Mouse (Mus musculus): Measurements from ENCODE around the gene Prkg1. TPM values are rescaled to one million over a fixed set of nuclear protein-coding genes. Genes with fewer than 3 reads are reported as not detected.
A peak's percentile ranks its signal among the peaks of the same experiment; 100 is the strongest.

Gene Prkg1
- total RNA-seq (2021) = 10 to 100 TPM in 1 of 2 experiments, 1 to 10 TPM in 1; 8.2 to 13.4 TPM
- long read RNA-seq, experiment 1, partial matches to known transcripts = 0 of 4 reads
- long read RNA-seq, experiment 1, other reads (novel, unspliced or antisense) = 4 of 4 reads
- long read RNA-seq, experiment 2, partial matches to known transcripts = 0 of 6 reads
- long read RNA-seq, experiment 2, other reads (novel, unspliced or antisense) = 6 of 6 reads

DNA sequence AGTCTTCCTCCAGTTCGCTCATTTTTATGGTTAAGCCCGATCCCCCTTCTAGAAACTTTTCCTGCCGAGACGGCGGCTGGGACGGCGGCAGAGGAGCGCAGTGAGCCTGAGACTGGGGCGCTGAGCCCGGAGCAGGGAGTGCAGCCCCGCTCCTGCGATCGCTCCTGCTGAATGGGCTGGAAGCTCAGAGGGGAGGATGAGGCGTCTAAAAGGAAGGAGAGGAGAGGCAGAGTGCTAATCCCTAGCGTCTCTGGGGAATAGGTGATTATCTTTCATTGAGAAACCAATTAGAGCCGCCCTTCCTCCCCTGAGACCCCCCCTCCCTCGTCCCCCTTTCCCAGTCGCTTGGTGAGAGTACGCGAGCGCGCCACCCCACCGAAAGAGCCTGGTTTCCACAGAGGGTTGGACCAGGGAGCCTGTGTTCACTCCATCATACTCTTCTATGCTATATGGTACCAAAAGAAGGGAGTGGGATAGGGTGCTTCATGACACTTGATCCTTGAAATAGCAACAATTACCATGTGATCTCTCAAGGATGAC lies at the start of gene Prkg1:
Prkg1 (minus strand) TSS at position 233 of the 540 bp plus-strand sequence.
- DNase-seq = peak; percentile 35

DNA sequence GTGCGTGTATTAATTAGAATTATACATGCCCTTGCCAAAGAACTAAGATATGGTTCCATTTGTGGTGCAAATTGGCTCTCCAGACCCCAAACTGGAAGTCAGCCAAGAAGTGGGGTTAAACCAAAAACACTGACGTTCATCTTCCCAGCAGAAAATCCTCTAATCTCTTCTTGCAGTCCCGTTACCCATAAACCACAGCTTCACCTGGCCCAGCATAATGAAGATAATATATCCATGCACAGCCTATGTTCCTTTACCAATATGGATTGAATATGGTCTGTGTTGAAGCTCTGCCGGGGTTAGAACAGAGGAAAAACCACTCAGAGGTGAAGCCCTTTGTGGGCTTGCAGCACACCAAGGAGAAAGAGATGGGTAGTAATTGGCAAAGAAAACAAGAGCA lies 48.3 kb upstream of the Prkg1 start:
- DNase-seq = no peak

- DNase-seq = no peak
Measured at GRCm38 (mm10) chr19:31811371-31811770, 46.5 kb upstream of the Prkg1 start.

DNA sequence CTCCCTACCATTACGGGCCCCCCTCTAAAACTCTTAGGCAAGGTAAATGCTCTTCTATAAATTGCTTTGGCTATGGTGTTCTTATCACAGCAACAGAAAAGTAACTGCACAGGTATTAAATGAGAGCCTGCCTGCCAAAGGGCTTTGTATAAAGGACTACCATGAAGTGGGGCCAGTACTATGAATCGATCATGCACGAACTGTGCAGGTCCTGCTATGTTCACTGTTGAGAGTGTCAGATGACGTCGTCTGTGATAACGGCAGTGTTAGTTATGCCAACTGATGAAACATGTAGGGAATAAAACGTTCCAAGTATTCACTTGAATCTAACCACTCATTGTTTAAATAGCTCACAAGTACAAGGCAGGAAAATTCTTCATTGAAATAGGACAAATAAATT lies 40.6 kb upstream of the Prkg1 start:
- no peak for DNase-seq

DNA sequence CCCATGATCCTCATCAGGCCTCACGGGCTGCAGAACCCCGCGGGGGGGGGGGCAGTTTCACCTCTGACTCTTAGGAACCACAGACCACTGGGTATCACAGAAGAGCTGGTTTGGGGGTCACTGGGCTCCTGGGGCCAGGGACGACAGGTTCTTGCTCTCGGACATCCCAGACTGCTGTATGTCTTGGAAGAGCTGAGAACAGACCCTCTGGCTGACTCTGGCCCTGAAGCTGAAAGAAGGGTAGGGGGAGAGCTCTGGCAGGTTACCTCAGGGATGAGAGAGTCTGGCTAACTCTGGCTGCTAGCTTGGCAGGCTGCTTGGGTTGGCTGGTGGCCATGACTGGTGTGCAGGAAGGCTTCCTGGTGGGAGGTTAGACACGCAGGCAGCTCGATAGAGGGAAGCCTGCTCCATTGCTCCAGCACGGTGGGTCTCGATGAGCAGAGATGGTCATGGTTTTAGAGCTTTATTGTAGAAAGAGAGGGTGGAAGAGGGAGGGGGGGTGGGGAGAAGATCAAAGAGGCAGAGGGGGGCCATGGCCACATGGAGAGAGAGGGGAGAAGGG lies 30.7 kb upstream of the Prkg1 start:
- DNase-seq = peak; percentile 7

DNA sequence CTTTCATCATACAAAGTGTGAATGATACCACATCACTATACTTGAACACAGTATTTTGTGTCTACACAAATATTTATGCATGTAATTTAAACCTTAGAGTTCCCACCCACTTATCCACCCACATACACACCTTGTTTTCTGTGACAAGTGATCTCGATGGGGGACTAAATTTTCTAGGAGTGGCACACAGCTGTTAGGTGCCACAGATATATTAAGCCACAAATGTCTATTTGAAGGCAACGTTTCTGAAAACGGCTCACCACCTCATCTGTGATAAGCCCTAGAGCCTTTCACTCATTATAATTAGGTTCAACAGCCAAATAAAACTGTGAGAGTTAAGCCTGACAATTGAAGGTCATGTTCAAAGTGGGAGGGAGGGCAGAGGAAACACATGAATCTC lies 26.9 kb upstream of the Prkg1 start:
- no peak for DNase-seq

DNA sequence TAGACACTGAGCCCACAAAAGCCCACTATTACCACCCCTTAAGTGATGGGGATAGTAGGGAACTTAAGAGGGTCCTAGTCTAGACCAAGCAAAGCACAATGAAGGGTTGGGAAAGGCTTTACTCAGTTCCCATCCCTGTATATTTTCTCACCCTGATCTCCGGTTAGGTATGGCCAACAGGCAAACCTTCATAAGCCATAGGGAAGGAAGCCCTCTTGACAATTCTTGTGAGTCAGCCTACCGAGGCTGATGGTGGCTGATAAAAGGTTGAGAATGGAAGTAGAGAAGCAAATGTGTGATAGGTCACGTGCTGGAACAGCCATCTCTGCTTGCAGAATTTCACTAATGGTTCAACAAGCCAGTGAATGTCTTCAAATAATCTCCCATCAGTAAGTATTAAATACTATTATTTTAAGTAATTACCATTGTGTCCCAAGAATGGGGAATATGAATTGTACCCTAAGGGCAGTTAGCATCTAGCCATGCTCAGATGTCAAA lies 16.7 kb upstream of the Prkg1 start:
- DNase-seq = no peak

DNA sequence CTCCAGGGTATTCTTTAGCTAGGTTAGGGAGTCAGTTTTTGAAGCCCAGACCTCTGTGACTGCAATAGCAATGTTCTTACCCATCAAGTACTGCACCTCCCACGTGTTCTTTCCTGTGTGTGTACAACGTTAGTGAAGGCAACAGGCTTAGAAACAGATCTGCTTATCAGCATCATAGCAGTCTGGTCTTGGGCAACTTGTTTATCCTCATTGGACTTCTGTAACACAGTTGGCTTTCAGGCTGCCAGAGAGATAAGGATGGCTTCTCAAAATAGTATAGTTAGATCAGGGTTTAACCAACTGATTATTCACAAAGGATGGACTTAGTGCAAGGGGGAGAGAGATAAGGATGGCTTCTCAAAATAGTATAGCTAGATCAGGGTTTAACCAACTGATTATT lies 16.2 kb upstream of the Prkg1 start:
- no peak for DNase-seq

- DNase-seq = no peak
Measured at GRCm38 (mm10) chr19:31780222-31780621, 15.4 kb upstream of the Prkg1 start.

- DNase-seq = no peak
Measured at GRCm38 (mm10) chr19:31779021-31779420, 14.2 kb upstream of the Prkg1 start.

GRCm38 (mm10) chr19:31767004-31767403 lies 2.2 kb upstream of the Prkg1 start:
- DNase-seq = peak; percentile 2

GRCm38 (mm10) chr19:31765451-31765850 lies 618 bp upstream of the Prkg1 start:
- no peak for DNase-seq

- DNase-seq = peak; percentile 48
Measured at GRCm38 (mm10) chr19:31763951-31764800, 657 bp downstream of the Prkg1 start.

DNA sequence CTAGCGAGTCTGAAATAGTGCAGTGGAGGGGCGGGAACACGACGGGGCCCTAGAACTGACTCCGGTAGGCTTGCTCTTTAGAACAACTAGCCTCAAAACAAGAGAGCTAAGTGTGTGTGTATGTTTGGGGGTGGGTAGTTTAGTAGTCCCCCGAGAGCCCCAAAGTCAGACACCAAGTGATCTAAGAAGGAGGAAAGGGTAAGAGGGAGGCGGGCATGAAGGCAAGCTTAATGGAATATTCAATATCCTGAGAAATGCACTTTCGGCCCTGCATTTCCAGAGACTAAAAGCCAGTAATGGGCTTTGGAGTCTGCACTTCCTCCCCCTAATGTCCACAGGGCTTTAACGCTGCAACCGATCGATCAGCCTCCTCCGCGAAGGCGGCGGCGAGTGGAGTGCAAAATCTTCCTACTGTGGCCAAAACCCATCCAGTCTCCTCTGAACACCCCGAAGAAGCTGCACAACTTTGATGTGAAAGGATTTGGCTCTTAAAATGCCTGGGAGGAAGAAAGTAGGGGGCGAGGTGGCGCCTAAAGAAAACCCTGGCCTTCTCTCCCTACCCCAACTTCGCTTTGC lies 1.5 kb downstream of the Prkg1 start:
- peak; percentile 4 for DNase-seq

DNA sequence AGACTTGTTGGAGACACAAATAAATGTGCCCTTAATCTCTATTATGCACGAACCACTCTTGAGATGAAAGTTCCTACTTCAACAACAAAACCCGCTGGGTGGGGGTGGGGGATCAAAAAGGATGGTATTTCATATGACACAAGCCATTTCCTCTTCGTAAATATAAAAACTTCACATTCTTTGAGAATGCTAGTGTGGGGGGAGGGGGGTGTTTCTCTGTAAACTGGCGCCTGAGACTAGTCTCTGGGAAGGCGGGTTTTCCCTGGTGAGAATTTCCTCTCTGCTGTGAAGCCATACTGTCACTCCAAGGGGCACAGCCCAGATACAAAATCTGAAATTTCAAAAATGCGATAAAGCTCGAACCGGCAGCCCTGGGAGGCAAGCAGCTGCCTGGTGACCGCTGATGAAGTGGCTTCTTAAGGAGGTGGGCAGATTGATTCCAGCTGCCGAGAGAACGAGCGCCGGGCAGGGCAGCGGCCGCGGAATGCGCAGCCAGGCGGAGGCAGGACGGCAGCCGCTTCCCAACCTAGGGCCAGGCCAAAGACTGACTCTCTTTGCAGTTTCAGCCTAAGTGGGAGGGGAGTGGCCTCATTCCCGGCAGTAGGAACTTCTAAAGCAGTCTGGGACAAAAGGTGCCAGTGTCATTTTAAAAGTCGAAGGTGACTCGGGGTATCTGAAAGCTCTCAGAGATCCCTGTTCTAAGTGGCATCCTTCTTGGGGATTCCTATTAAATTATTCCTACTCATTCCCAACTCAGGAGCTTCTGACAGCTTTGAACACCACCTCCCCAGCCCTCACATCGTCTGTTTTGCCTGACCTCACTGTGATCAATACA lies 2.2 kb downstream of the Prkg1 start:
- peak; percentile 46 for DNase-seq

GRCm38 (mm10) chr19:31759855-31760254 lies 5.0 kb downstream of the Prkg1 start:
- no peak for DNase-seq

GRCm38 (mm10) chr19:31755929-31756792 lies 8.7 kb downstream of the Prkg1 start:
- peak; percentile 75 for DNase-seq

DNA sequence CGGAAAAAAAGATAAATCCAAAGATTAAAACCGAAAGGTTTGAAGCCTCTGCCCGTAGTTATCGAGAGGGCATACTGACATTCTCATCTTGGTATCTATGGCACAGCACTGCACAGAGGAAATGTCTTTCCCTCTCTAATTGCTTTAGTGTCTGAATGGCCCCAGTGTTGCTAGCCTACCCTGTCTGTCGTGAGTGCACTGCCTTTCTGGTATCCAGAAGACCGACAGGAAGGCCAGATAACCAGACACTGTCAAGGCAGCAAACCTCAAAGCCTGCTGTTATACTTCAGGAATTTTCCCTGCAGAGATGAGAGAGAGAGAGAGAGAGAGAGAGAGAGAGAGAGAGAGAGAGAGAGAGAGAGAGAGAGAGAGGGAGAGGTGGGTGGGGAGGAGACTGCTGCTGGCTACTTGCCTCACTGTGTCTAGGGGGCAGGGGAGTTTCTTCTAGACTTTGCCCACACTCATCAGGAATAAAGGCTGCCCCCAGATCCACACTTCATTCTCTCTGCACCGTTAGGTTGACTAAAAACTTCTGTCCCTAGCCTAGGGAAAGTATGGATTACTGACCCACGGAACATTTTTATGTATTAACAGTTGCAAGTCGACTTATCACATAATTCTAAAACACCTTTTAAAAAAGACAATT lies 10.1 kb downstream of the Prkg1 start:
- DNase-seq = no peak

DNA sequence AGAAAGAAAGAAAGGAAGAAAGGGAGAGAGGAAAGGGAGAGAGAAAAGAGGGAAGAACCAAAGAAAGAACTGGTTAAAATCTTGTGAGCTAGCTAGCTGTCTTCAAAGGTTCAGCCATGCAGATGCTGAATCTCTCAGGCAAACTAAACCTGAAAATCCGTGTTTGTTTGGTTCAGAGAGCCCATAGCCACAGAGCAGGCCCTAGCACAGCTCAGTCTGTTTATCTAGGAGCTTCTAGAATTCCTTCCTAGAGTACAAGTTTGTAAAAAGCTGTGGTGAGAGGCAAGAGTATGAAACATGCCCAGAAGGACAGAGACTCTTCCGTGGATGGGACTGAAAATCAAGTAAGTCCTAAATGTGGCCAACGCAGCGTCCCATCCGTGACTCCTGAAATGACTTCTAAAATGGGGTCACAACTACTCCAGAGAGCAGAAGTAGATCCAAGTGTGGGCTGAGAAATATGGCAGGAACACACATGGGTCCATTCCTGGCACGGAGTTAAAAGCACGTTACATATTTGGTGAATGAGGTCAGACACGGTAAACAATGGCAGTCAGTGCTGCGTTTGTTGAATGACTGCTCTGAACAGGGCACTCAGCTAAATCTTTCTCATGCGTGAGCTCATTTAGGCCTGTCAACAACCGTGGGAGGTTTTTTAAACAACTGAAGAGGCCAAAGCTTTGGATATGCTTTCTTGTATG lies 13.7 kb downstream of the Prkg1 start:
- no peak for DNase-seq
